Mouse (Mus musculus) stomach, postnatal 0 days (tissue): Measurements from ENCODE around the gene Olfr1290. TPM values are rescaled to one million over a fixed set of nuclear protein-coding genes. Genes with fewer than 3 reads are reported as not detected.

Experiments used
- ATAC-seq: fragments of 200-750 bp; cut with Nextera tagmentation; 2 replicates; pipeline ENCODE4 v1.8.0; 2017; ENCODE audit not compliant: low FRiP score, low TSS enrichment
- DNase-seq: peaks from one replicate; pipeline ENCODE4 v3.0.0-alpha.2; 2016; ENCODE audit warnings: low spot score
- H3K27ac ChIP-seq: fragments of 300-500 bp; sonication (generic); replicated peaks from 2 replicates; pipeline ENCODE4 v1.5.1; 2014; ENCODE audit warnings: mild to moderate bottlenecking, control low read depth
- H3K27me3 ChIP-seq: fragments of 300-500 bp; sonication (generic); 2 replicates; pipeline ENCODE4 v1.6.1; 2014; ENCODE audit warnings: low read length; ENCODE audit not compliant: control insufficient read depth, insufficient read depth
- H3K36me3 ChIP-seq: fragments of 300-500 bp; sonication (generic); 2 replicates; pipeline ENCODE4 v1.6.1; 2014; ENCODE audit warnings: low read length, mixed read lengths; ENCODE audit not compliant: control insufficient read depth, insufficient read depth
- H3K4me1 ChIP-seq: fragments of 300-500 bp; sonication (generic); replicated peaks from 2 replicates; pipeline ENCODE4 v1.6.1; 2014; ENCODE audit warnings: antibody characterized with exemption; ENCODE audit not compliant: control insufficient read depth, insufficient read depth
- H3K4me2 ChIP-seq: fragments of 300-500 bp; sonication (generic); replicated peaks from 2 replicates; pipeline ENCODE4 v1.6.1; 2014; ENCODE audit warnings: low read depth, mild to moderate bottlenecking, control low read depth, moderate library complexity
- H3K4me3 ChIP-seq: fragments of 300-500 bp; sonication (generic); 2 replicates; pipeline ENCODE4 v1.5.1; 2014; ENCODE audit warnings: low read depth, low read length, control low read depth
- H3K9ac ChIP-seq: fragments of 300-500 bp; sonication (generic); 2 replicates; pipeline ENCODE4 v1.6.1; 2014; ENCODE audit warnings: mild to moderate bottlenecking, low read length, control low read depth, mixed read lengths
- H3K9me3 ChIP-seq: fragments of 300-500 bp; sonication (generic); 2 replicates; pipeline ENCODE4 v1.6.1; 2016; ENCODE audit warnings: low read length; ENCODE audit not compliant: control insufficient read depth
- CTCF ChIP-seq: IDR thresholded peaks from 2 replicates; pipeline ENCODE4 v1.5.1; 2016; ENCODE audit warnings: antibody characterized with exemption, low read depth, mild to moderate bottlenecking, moderate library complexity
- EP300 ChIP-seq: optimal IDR thresholded peaks from 2 replicates; pipeline ENCODE3; 2016; ENCODE audit warnings: antibody characterized with exemption
- WGBS: fragments of 180-500 bp; shearing (Covaris S2); extraction: QIAGEN DNeasy Blood & Tissue Kit; methylation state at CpG from one replicate; pipeline ENCODE4 v1.1.7; 2014; 5-methylcytosine and 5-hydroxymethylcytosine counted together
- polyA plus RNA-seq: library from polyadenylated mRNA; unstranded; fragments of >200 nt; fragmentation: Nextera tagmentation; extraction: Ambion mirVana; gene quantifications from 2 replicates; pipeline ENCODE4 v1.2.1, GENCODE M21; 2015

The Olfr1290 gene
- polyA plus RNA-seq, 1 experiment from 2014 or later = not detected

DNA sequence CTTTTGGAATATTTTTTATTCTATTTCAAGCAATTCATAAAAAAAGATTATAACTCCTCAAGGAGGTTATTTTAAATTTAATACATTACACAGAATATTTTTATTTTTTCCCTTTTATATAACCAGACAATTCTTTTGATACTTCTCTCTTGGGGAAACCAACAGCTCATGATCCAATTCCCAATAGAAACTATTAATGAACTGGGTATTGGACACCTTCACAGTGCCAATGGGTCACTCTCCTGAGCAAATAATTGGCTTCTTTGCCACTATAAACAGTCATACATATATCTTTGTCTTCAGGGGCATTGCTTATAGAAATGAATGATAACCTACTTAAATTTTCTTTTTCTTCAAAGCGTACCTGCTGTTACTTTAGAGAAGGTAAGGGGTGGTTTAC lies 19.8 kb downstream of the Olfr1290 start, which contains the start of gene Olfr1288:
TSS of gene Olfr1288 (plus strand) at position 301 of the 400 bp plus-strand sequence.
- WGBS = 88% methylated on average over 1 of the region's 1 CpGs
- ATAC-seq = no peak
- H3K4me1 ChIP-seq = no peaks in the 10 kb centered on the region
- H3K36me3 ChIP-seq = no peaks in the 10 kb centered on the region
- H3K9ac ChIP-seq = no peak within 1 kb of the TSS
- no peak within 1 kb of the TSS for H3K4me2 ChIP-seq
- H3K9me3 ChIP-seq = no peaks in the 10 kb centered on the region
- H3K27ac ChIP-seq = no peak within 1 kb of the TSS
- no peak for DNase-seq
- no peak for TF ChIP-seq CTCF
- TF ChIP-seq EP300 = no peak
- no peak within 1 kb of the TSS for H3K4me3 ChIP-seq
- no peaks in the 10 kb centered on the region for H3K27me3 ChIP-seq

GRCm38 (mm10) chr2:111448842-111449241 lies 44.8 kb downstream of the Olfr1290 start, which contains the start of gene Olfr1287:
TSS of gene Olfr1287 (plus strand) at chr2:111449142.
- no peak for ATAC-seq
- no peak within 1 kb of the TSS for H3K27ac ChIP-seq
- H3K9me3 ChIP-seq = no peaks in the 10 kb centered on the region
- no peaks in the 10 kb centered on the region for H3K4me1 ChIP-seq
- no peak within 1 kb of the TSS for H3K4me2 ChIP-seq
- DNase-seq = no peak
- WGBS = 72% methylated on average over 1 of the region's 1 CpGs
- H3K27me3 ChIP-seq = no peaks in the 10 kb centered on the region
- TF ChIP-seq CTCF (no peak), EP300 (no peak)
- no peak within 1 kb of the TSS for H3K4me3 ChIP-seq
- no peaks in the 10 kb centered on the region for H3K36me3 ChIP-seq
- H3K9ac ChIP-seq = no peak within 1 kb of the TSS

Other genes starting within 250 kb of the Olfr1290 start
- not detected in 2 replicates for gene Olfr1276, start 239.3 kb downstream of the Olfr1290 start, polyA plus RNA-seq
- 0.01 TPM in 1 of 2 replicates, not detected in the other for gene Olfr1277, start 219.7 kb downstream of the Olfr1290 start, polyA plus RNA-seq
- gene Olfr1278, start 203.7 kb downstream of the Olfr1290 start, polyA plus RNA-seq = not detected in 2 replicates
- gene Olfr1279, start 193.2 kb downstream of the Olfr1290 start, polyA plus RNA-seq = not detected in 2 replicates
- not detected in 2 replicates for gene Olfr1280, start 179.8 kb downstream of the Olfr1290 start, polyA plus RNA-seq
- not detected in 2 replicates for gene Olfr1281, start 167.3 kb downstream of the Olfr1290 start, polyA plus RNA-seq
- gene Olfr1282, start 157.8 kb downstream of the Olfr1290 start, polyA plus RNA-seq = not detected in 2 replicates
- gene Olfr1283, start 127.0 kb downstream of the Olfr1290 start, polyA plus RNA-seq = not detected in 2 replicates
- gene Olfr1284, start 118.3 kb downstream of the Olfr1290 start, polyA plus RNA-seq = not detected in 2 replicates
- not detected in 2 replicates for gene Olfr1286, start 70.7 kb downstream of the Olfr1290 start, polyA plus RNA-seq
- gene Olfr1287, start 44.7 kb downstream of the Olfr1290 start, polyA plus RNA-seq = not detected in 2 replicates
- gene Olfr1288, start 19.7 kb downstream of the Olfr1290 start, polyA plus RNA-seq = not detected in 2 replicates
- gene Olfr1289, start 13.0 kb downstream of the Olfr1290 start, polyA plus RNA-seq = not detected in 2 replicates
- gene Olfr1291-ps1, start 3.4 kb upstream of the Olfr1290 start, polyA plus RNA-seq = 0.02 TPM in 1 of 2 replicates, not detected in the other
- gene Olfr1293-ps, start 31.4 kb upstream of the Olfr1290 start, polyA plus RNA-seq = not detected in 2 replicates
- not detected in 2 replicates for gene Olfr1294, start 46.5 kb upstream of the Olfr1290 start, polyA plus RNA-seq
- gene Olfr1295, start 75.9 kb upstream of the Olfr1290 start, polyA plus RNA-seq = not detected in 2 replicates
- gene Olfr1297, start 132.7 kb upstream of the Olfr1290 start, polyA plus RNA-seq = not detected in 2 replicates
- gene Olfr1298, start 155.4 kb upstream of the Olfr1290 start, polyA plus RNA-seq = not detected in 2 replicates
- not detected in 2 replicates for gene Olfr1299, start 167.6 kb upstream of the Olfr1290 start, polyA plus RNA-seq